Mouse (Mus musculus) right cerebral cortex, postnatal 36 days (tissue): ENCODE data around the gene Dctn1.

Experiments used
- DNase-seq, 2 experiments: peaks; one replicate each; pipeline ENCODE4 v3.0.0; 2022; ENCODE audit warnings: low spot score in 2 of 2, mixed read lengths in 1 of 2

Dctn1 gene

DNA sequence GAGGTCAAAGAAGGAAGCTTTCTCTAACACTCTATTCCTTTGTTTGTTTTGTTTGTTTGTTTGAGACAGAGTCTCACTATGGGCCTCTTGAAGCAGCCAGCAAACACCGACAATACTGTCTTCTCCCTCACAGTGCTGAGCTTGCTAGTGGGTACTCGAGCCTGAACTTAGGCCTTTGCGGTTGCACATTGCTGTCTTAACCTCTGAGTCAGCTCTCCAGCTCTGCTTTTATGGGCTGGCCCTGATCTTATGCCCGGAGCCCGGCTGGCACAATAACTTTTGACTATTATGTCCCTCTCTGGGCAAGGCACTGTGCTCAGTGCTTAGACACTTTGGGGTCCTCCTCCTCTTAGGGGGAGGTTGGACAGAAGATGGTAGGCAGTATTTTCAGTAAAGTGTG, 4.2 kb downstream of the Dctn1 start:
- no peak for DNase-seq

- DNase-seq, result no peak
These were observed 5.3 kb downstream of the Dctn1 start for GRCm38 (mm10) chr6:83171063-83171462.

DNA sequence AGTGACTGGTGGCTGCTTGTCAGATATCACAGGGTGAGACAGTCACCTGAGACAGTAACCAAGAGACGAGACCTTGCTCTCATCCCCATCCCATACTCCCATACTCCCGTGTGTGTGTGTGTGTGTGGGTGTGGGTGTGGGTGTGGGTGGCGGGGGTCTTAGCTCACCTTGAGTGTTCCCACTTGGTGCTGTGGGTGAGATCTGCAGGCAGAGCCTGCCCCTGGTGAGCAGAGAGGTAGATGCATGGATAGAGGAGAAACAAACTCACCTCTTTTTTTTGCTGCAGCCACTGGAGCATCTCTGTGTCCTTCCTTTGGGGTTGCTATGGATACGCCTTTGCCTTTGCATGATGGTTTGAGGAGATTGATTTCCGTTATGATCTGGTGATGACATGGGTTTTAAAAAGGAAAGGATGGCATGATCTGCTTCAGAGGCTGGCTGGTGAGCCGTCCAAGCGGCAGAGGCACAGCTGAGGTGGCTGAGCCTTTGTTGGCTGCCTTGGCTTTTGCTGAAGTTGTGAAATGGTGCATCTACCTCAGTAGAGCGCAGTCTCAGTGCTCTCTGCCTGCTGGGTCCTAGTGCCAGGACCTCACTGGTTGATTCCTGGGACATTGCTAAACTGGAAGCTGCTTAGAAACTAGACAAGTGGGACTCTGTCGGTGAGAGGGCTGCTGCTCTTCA, 6.7 kb downstream of the Dctn1 start:
- peak; percentile 67 to 76 for DNase-seq

- no peak for DNase-seq
These were observed 10.3 kb downstream of the Dctn1 start for GRCm38 (mm10) chr6:83175996-83176395.

- DNase-seq, result peak; percentile 80 to 81
These were observed 13.8 kb downstream of the Dctn1 start for GRCm38 (mm10) chr6:83179390-83180117.

GRCm38 (mm10) chr6:83180605-83181004, 14.9 kb downstream of the Dctn1 start:
- DNase-seq, result no peak

GRCm38 (mm10) chr6:83184858-83185435, 19.2 kb downstream of the Dctn1 start:
- no peak for DNase-seq

DNA sequence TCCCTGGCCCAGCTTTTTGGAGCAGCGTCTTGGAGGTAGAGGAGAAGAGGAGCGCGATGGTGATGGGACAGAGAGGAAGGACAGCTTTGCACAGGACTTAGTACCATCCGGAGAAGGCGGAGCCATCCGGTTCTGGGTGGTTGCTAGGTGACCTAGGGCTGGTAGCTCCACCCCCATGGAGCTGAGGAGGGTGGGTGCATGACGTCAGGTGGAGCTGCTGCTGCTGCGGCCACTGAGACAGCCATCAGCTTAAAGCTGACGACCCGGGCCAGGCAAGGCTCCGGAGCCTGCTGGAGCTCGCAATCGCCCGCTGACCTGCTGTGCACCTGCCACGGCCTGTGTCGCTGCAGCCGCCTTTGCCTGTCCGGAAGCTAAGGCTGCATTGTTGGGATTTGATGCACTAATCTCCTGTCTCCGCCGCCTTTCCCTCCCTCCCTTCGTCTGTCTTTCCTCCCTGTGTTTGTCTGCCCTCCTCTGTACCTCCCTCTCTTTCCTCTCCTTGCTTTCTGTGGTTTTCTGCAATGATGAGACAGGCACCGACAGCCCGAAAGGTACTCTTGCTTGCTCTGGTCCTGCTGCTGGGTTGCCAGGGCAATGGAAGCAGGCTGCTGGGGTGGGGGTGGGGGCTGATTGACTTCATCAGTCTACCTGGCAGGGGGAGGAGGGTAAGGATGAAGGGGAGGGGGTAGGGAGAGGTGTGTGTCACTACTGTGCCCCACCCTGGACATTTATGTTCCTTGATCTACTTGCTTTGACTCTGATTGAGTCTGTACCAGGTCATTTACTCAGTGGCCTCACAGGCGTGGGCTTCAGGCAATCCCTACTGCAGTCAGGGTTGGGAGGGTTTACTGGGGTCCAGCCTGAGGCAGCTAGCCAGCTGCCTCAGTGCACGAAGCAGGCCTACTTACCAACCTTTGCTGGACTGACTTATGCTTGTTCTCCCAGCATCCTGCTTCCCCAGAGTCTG, 20.5 kb downstream of the Dctn1 start:
- peak; percentile 87 to 94 for DNase-seq

DNA sequence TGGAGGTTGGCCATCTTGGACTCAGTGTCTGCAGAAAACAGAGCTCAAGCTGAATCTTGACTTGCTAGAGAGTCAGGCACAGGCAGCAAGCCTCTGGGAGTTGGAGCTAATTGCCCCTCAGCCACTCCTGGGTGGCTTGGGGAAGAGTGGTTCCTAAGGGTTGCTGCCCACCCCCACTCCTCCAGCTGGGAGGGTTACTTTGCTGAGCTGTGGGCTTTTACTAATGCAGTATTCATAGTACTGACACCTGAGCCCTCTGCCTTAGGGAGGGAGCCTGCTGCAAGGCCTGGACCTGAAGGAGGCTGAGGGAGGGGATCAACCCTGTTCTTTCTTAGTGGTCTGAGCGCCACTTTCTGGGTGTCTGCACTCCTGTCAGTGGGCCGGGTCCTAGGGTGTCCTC, 21.2 kb downstream of the Dctn1 start:
- DNase-seq, result no peak

DNA sequence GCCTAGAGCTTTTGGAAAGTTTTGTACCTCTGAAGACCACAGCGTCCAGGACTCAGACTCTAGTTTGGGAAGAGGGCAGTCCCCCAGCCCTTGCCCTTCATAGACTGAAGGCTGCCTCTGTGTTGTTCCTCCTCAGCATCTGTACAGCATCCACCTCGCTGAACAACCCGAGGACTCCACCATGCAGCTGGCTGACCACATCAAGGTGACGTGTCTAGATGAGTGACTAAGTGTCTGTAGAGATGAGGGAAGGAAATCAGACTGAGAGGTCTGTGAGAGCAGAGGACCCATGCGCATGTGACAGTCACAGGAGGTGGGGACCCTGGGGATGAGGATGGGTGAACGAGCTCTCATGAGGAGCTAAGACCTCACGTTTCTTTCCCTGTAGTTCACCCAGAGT, 27.9 kb downstream of the Dctn1 start:
- DNase-seq, result no peak

DNA sequence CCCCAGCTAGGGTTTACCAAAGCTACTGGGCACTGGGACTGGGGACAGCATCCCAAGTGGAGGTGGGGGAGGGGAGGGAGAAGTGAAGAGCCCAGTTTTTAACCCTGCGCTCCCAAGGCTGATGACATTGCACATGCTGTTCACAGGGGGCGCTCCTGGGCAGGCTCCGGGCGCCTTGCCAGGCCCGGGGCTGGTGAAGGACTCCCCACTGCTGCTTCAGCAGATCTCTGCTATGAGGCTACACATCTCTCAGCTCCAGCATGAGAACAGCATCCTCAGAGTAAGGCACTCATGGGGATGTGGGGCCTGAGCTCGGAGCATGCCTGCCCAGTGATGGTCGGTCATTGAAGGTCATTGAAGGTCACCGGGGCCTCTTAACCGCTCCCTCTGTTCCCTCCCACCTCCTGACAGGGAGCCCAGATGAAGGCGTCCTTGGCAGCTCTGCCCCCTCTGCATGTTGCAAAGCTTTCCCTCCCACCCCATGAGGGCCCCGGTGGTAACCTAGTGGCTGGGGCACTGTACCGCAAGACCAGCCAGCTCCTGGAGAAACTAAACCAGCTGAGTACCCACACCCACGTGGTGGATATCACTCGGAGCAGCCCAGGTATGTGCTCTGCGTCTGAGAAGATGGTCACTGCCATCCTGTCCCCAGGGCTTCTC, 31.8 kb downstream of the Dctn1 start:
- peak; percentile 45 to 57 for DNase-seq

GRCm38 (mm10) chr6:83203320-83203719, 37.6 kb downstream of the Dctn1 start:
- DNase-seq, result no peak

DNA sequence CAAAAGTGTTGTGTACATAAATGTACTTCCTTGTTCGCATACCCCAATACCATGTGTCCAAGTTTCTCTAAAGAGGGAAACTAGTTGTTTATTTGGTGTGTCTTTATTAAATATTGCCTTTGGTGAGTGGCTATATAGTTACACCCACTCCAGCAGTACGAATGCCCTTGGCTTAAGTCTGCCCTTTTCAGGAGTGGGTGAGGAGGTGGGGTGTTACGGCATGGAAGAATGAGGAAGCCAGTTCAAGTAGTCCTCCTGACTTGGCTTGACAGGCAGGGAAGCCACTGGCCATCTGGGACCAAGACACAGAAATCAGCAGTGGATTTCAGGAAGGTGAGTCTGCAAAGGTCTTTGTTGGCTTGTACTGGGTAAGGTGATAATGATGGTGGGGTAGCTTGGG, 40.1 kb downstream of the Dctn1 start:
- no peak for DNase-seq

- no peak for DNase-seq
These were observed 40.6 kb downstream of the Dctn1 start for GRCm38 (mm10) chr6:83206321-83206720.

DNA sequence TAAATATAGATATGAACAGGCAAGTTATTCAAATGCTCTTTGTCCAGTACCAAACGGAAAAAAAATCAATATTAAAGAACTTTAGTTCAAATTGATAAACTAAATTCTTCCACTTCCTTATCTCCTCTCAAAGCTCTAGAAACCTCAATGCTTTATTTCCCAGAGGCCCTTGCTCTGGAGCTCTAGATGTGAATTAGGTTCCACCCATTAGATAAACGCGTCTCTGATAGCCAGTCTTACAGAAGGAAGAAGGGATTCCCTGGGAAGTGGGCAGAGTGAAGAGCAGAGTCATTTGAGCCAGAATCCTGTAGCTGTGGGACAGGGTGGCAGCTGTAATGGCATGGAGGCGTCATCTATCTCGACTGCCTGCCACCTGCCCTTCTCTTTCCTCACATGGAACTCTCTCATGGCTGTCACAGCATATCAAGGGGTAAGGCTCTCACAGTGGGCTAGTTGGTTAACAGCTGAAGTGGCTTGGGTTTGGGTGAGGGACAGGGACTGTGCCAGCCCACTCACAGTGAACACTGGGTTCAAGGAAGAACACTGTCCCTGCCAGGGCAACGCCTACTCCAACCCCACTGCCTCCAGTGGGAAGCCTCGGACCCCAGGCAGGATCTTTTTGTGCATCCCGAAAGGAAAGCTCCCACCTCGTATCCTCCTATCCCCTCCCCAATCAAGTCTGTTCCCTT, 41.8 kb downstream of the Dctn1 start:
- no peak for DNase-seq

DNA sequence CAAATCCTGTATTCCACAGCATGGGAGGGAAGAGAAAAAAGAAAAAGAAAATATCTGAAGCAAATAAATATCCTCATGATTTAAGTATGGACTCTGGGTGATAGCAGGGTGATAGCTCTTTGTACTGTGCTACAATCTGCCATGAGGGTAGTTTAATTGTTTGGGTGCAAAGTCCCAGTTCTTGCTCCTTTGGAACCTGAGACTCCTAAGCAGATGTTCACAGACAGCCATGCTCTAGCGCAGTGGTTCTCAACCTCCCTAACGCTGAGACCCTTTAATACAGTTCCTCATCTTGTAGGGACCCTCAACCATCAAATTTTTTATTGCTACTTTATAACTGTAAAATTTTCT, 42.3 kb downstream of the Dctn1 start:
- no peak for DNase-seq

DNA sequence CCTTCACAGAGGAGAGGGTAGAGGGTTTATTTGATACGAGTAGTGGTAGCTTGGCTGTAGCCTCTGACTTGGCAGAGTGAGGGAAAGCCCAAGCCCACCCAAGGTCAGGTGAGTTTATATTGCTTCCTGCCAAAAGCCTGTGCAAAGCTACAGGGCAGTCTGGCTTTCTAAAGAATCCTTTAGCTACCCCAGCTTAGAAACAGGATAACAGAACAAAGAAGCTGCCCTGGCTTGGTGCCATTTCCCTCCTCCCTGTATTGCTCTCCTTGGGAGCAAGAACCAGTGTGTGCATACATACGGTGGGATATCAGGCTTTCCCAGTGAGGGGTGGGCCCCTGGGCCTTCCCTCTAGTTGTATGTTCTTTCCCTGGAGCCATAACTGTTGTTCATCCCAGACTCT, 44.8 kb downstream of the Dctn1 start:
- no peak for DNase-seq

DNA sequence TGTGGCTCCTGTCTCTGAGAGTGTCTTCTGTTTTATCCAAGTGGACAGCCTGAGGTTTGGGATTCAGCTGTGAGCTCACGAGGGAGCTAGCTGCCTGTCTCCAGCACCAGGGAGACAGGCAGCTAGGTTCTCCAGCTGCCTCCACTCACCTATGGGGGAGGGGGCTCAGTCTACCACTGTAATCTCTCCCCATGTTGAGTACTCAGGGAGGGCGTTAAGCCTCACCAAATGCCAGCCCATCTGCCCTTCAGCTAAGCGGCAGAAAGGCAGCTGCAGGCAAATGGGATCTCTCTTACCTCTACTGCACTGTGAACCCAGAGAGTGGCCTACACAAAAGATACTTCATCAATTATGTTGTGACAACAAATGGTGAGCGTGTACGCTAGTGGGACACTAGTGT, 45.8 kb downstream of the Dctn1 start:
- no peak for DNase-seq

GRCm38 (mm10) chr6:83215002-83215666, 49.4 kb downstream of the Dctn1 start:
- DNase-seq, result no peak

DNA sequence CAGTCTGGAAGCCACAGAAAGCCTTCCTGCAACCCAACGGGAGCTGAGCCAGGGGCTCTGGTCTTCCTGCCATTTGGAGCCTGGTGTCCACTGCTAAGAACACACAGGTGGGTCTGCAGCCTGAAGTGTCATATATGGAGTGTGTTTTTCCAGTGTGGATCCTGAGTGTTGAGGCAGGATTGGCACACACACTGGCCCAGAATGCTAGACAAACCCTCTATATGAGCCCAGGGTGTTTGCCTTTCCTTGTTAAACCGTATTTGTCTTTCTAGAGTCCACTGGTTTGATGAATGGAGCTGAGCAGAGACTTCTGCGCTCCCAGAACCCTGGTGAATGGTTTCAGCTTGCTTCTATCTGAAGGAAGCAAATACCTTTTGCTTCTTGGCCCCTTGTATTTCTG, 54.1 kb downstream of the Dctn1 start, which contains the start of gene Slc4a5:
TSS of gene Slc4a5 (plus strand) at position 15 of the 400 bp plus-strand sequence.
- DNase-seq, result no peak
